In the genomic region with DNA sequence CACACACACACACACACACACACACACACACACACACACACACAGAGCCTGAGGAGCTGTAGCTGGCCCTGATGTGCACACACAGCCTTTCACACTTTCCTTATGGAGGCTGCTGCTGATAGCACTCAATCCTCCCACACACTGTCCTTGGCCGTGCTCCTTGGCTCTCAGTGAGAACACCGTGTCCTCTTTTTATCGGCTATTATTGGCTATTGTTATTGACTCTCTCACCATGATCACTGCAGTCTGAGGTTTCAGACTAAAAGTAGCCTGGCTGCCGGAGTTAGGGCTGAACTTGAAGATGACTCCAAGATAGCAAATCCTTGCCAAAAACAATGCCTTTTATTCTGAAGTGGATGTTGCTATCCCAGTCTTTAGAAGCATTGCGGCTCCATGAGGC, we compare ENCODE assay signal across 9 mouse cellular contexts. TPM values are rescaled to one million over a fixed set of nuclear protein-coding genes. Genes with fewer than 3 reads are reported as not detected.
DNase-seq lines count a peak whose midpoint lies in the region; TF ChIP-seq lines count a peak whose summit lies in the region.
"Had no signal": no experiment of that assay in that cellular context is flagged by ENCODE, and none has a peak within 500 bp of the region (broad histone marks: within the 10 kb centered on the region; RNA-seq: fewer than 3 reads in every experiment).

No protein-coding gene starts in this region.

- H3K27ac ChIP-seq in layer of hippocampus, adult 2 months = peak overlapping the region; percentile 56
- H3K27ac ChIP-seq: liver, embryonic 14.5 days had no signal

- no peak for DNase-seq in layer of hippocampus, adult 2 months (ENCODE audit: low spot score in 2 of 2)
- DNase-seq in layer of hippocampus, adult 9-10 months (ENCODE audit: low spot score) = no peak
- peak; percentile 64 for DNase-seq in adrenal gland, postnatal 10 days
- DNase-seq in heart, adult 8-10 months (ENCODE audit: low spot score) = peak; percentile 93
- DNase-seq in kidney, postnatal 25 days = peak; percentile 13 to 57
- DNase-seq in naive thymus-derived CD4-positive, alpha-beta T cell, adult 2 months (ENCODE audit: low read depth) = peak; percentile 30
- no peak for DNase-seq in embryo, embryonic 9.5 days (ENCODE audit: extremely low spot score)
- no peak for DNase-seq in thymus, postnatal 0 days (ENCODE audit: low spot score)

- H3K4me3 ChIP-seq in layer of hippocampus, adult 2 months = no peak overlapping the region

- TF ChIP-seq CTCF in layer of hippocampus, adult 2 months (conservative IDR thresholded peaks at IDR 0.05) = no peak

RNA-seq across cellular contexts. Expression of a gene that starts 24.1 kb away (rescaled TPM):
- total RNA-seq in layer of hippocampus, adult 2 months (2021) = 100 to 1,000 TPM; 476 to 514 TPM
- total RNA-seq in adrenal gland, postnatal 10 days (2021) = 10 to 100 TPM; 32.9 to 37.8 TPM
- total RNA-seq in heart, adult 8-10 months (2022) = 10 to 100 TPM; 12.2 to 24.8 (median 14.4) TPM
- polyA plus RNA-seq in thymus, postnatal 0 days (2015; fragmentation: Nextera tagmentation; extraction: Ambion mirVana) = 7.6 and 7.9 TPM in 2 replicates

Comparison
In these comparisons a context has a peak if more than half of its experiments do, and no peak if none do; other contexts are left out.
1. DNase-seq: peak in adrenal gland, postnatal 10 days (single experiment), heart, adult 8-10 months (single experiment), kidney, postnatal 25 days (2 of 2) and naive thymus-derived CD4-positive, alpha-beta T cell, adult 2 months (single experiment); none in layer of hippocampus, adult 2 months (0 of 2), layer of hippocampus, adult 9-10 months (single experiment), embryo, embryonic 9.5 days (single experiment) and thymus, postnatal 0 days (single experiment).
2. RNA of a gene that starts 24.1 kb away (total RNA-seq): 476 to 514 TPM in layer of hippocampus, adult 2 months; 32.9 to 37.8 TPM in adrenal gland, postnatal 10 days and 12.2 to 24.8 TPM in heart, adult 8-10 months; every median in the first group is over 10 times any median in the second.